Mouse (Mus musculus) lung, adult 2 months (tissue): Measurements from ENCODE around the gene Smyd3.

Source experiments
- CTCF ChIP-seq: fragments of 200-500 bp; IDR thresholded peaks from 2 replicates; pipeline ENCODE4 v1.5.1; 2011; ENCODE audit warnings: mild to moderate bottlenecking, low read length, control low read depth; ENCODE audit not compliant: insufficient read depth
- POLR2A ChIP-seq: fragments of 200-500 bp; IDR thresholded peaks from 2 replicates; pipeline ENCODE4 v1.6.1; 2011; ENCODE audit warnings: low read depth, mild to moderate bottlenecking, control low read depth, low read length, borderline replicate concordance; ENCODE audit errors: extremely low read depth

DNA sequence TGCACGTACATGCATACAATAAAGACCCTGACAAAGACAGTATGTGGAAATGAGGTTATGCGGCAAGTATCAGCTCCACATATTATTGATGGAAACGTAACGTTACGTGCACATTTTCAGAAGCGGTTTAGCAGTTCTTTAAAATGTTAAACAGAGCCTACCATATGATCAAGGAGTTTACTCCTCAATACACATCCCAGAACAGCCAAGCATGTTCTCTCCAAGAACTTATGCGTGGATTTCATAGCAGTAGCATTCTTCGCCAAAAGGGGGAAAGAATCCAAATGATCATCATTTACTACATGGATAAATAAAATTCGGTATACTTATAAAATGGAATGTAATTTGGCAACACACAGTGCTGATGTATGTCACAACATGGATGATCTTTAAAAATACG is 500.4 kb downstream of the Smyd3 start:
- TF ChIP-seq POLR2A = no peak
- no peak for TF ChIP-seq CTCF
